Comparison of ENCODE assay signal across 8 mouse cellular contexts in the genomic region with DNA sequence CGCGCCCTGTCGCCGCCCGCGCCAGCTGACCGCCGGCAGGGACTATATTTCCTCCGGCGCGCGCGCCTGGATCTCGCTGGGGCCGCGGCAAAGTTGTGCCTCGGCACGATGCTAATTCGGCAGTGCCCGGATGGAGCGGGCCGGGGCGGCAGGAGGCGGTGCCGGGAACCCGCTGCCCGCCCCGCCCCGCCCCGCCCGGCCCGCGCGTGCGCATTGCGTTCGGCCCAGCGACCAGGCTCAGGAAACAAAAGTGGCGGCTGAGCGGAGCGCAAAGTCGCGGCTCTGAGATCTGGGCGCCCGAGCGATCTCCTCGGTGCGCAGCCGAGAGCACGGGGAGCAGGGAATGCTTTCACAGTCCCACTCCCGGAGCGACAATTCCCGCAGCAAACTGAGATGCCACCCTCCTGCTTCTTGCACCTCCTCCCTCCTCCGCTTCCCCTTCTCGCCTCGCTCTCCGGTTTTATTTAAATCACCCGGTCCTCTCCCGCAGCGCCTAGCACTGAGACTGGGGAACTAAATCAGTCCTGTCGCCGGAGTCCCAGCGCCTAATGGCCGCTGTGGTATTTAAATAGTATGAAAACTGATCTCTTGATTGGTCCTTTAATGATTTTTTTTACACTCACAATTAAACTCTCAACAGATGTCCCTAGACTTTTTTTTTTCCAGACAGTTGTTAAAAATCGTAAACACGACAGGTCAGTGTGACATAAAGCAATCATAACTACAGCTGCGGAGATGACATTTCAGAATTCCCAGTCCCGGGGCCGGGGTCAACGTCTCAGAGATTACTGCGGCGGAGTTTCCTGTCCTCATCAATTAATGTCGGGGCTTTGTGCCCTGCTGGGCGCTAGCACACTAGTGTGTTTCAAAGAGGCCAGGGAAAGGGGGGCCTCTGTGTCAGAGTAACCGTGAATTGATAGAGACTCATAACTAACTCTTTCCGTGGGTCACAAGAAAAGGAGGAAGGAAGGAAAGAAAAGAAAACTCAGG. TPM values are rescaled to one million over a fixed set of nuclear protein-coding genes. Genes with fewer than 3 reads are reported as not detected.
A peak's percentile ranks its signal among the peaks of the same experiment; 100 is the strongest.
DNase-seq lines count a peak whose midpoint lies in the region; TF ChIP-seq lines count a peak whose summit lies in the region.

A gene (minus strand): TSS at position 44 of the 990 bp plus-strand sequence.

- no peaks in the 10 kb centered on the region for H3K36me3 ChIP-seq in MEL (ENCODE audit: control insufficient read depth in 1 of 2, insufficient read depth in 2 of 2, low read length in 2 of 2)

- H3K4me1 ChIP-seq in MEL (ENCODE audit: control insufficient read depth in 1 of 2, insufficient read depth in 2 of 2, low read length in 2 of 2), result peaks cover 0 to 4% of the 10 kb centered on the region in 2 experiments; a peak in 2 of 4 replicates

- H3K9me3 ChIP-seq in MEL (replicated peaks; ENCODE audit: insufficient read depth, low read length), result no peaks in the 10 kb centered on the region

- TF ChIP-seq RAD21 in MEL (IDR thresholded peaks at IDR 0.05; ENCODE audit: low read depth, low read length), result no peak

- H3K4me3 ChIP-seq in MEL (ENCODE audit: control insufficient read depth in 1 of 2, insufficient read depth in 1 of 2, low read depth in 2 of 2, low read length in 2 of 2), result peak within 1 kb of the TSS; percentile 69 to 89

- no peak for TF ChIP-seq CTCF in MEL (IDR thresholded peaks at IDR 0.05 in 2 of 3, conservative IDR thresholded peaks at IDR 0.05 in 1 of 3; ENCODE audit: control insufficient read depth in 1 of 3, insufficient read depth in 1 of 3, low read depth in 2 of 3, low read length in 3 of 3, poor library complexity in 1 of 3, severe bottlenecking in 1 of 3)

- peaks cover 15% of the 10 kb centered on the region for H3K79me2 ChIP-seq in MEL (ENCODE audit: control insufficient read depth, insufficient read depth, low read length, poor library complexity)

- H3K27ac ChIP-seq in MEL (ENCODE audit: control insufficient read depth, low read depth, low read length), result peak within 1 kb of the TSS; percentile 73

- H3K9ac ChIP-seq in MEL (ENCODE audit: control insufficient read depth, low read depth, low read length, poor library complexity, severe bottlenecking), result peak within 1 kb of the TSS; percentile 83

- no peak for TF ChIP-seq EP300 in MEL (IDR thresholded peaks at IDR 0.05; ENCODE audit: low read depth in 1 of 2, low read length in 2 of 2)

- H3K27me3 ChIP-seq in MEL (ENCODE audit: control insufficient read depth in 1 of 2, insufficient read depth in 2 of 2, low read length in 2 of 2), result no peaks in the 10 kb centered on the region

- TF ChIP-seq POLR2A in MEL (IDR thresholded peaks at IDR 0.05; ENCODE audit: control insufficient read depth in 1 of 2, insufficient read depth in 1 of 2, low read depth in 1 of 2, low read length in 2 of 2, poor library complexity in 1 of 2), result peak; percentile 73

- peak; percentile 88 for DNase-seq in MEL (ENCODE audit: low read depth, low spot score)
- peak; percentile 87 for DNase-seq in cerebellum, adult 11 months
- DNase-seq in forelimb bud, embryonic 11.5 days (ENCODE audit: low read depth, low spot score), result peak; percentile 79
- peak; percentile 91 for DNase-seq in heart, postnatal 4 days
- peak; percentile 82 to 92 for DNase-seq in layer of hippocampus, postnatal 10 days (ENCODE audit: low spot score in 2 of 2)
- DNase-seq in lung, postnatal 10 days, result peak; percentile 83
- DNase-seq in ovary, postnatal 36 days (ENCODE audit: low spot score), result peak; percentile 86
- DNase-seq in thymus, postnatal 14 days, result peak; percentile 87

TF ChIP-seq in MEL, 35 proteins besides CTCF, POLR2A, EP300 and RAD21:
- TF ChIP-seq RCOR1 (IDR thresholded peaks at IDR 0.05; ENCODE audit: low read depth, low read length) (0 out of 2 replicates have a peak, but pooled peaks have one; percentile 9), NRF1 (IDR thresholded peaks at IDR 0.05; ENCODE audit: insufficient read depth, low read depth, low read length, poor library complexity, severe bottlenecking) (peak; percentile 83), NELFE (IDR thresholded peaks at IDR 0.05; ENCODE audit: low read depth, low read length) (peak; percentile 57), KAT2A (conservative IDR thresholded peaks at IDR 0.05; ENCODE audit: low read depth, low read length) (no peak; the same call in 1 of the 2 replicates), HCFC1 (IDR thresholded peaks at IDR 0.05; ENCODE audit: low read depth, low read length) (peak; percentile 44; the same call in 1 of the 2 replicates), USF1 (IDR thresholded peaks at IDR 0.05; ENCODE audit: low read depth, low read length) (no peak), MAFK (IDR thresholded peaks at IDR 0.05; ENCODE audit: borderline replicate concordance, low read depth, low read length) (no peak), POLR2AphosphoS2 (IDR thresholded peaks at IDR 0.05; ENCODE audit: low read length) (no peak), SIN3A (IDR thresholded peaks at IDR 0.05; ENCODE audit: low read length) (peak; percentile 29; the same call in 1 of the 2 replicates), MXI1 (IDR thresholded peaks at IDR 0.05; ENCODE audit: low read depth, low read length) (peak; percentile 25; the same call in 1 of the 2 replicates)

RNA-seq across cellular contexts. Expression of the gene that starts here (rescaled TPM):
- 3.3 and 4.7 TPM in 2 replicates for total RNA-seq in MEL (2012; rRNA removed)
- 10 to 100 TPM in 1 of 2 experiments, not detected in 1; 14.7 TPM for polyA plus RNA-seq in MEL (2012; ENCODE audit: insufficient read depth in 1 of 2, insufficient read length in 2 of 2, low read depth in 1 of 2, low replicate concordance in 2 of 2, missing spikeins in 1 of 2)
- 1 to 10 TPM in 1 of 2 experiments, under 1 TPM in 1; 0.68 to 1.5 TPM for total RNA-seq in heart, postnatal 4 days (2021)
- total RNA-seq in layer of hippocampus, postnatal 10 days (2021), result 10 to 100 TPM; 11.6 to 13.8 TPM

Comparison
In these comparisons a context has a peak if more than half of its experiments do, and no peak if none do; other contexts are left out.
1. Peak in every context shown above with its lines: DNase-seq, H3K4me3 ChIP-seq and H3K27ac ChIP-seq.